Mouse (Mus musculus) forebrain, embryonic 16.5 days (tissue): ENCODE measurements at regions not wholly inside any gene's neighbourhood (a gene's known extent, or its start where the extent isn't known, plus 50 kb on each side); places are given as distances from the start of the nearest gene placed in this dataset.
A peak's percentile ranks its signal among the peaks of the same experiment; 100 is the strongest.

Experiments used
- ATAC-seq: fragments of 200-750 bp; cut with Nextera tagmentation; 2 replicates; pipeline ENCODE4 v1.8.0; 2017; ENCODE audit warnings: mild to moderate bottlenecking, moderate library complexity
- H3K27ac ChIP-seq: fragments of 300-500 bp; sonication (generic); 2 replicates; pipeline ENCODE4 v1.5.1; 2014; ENCODE audit warnings: low read length, control low read depth
- H3K27me3 ChIP-seq: fragments of 300-500 bp; sonication (generic); replicated peaks from 2 replicates; pipeline ENCODE4 v1.6.1; 2014; ENCODE audit warnings: low read length; ENCODE audit not compliant: control insufficient read depth, insufficient read depth
- H3K36me3 ChIP-seq: fragments of 300-500 bp; sonication (generic); 2 replicates; pipeline ENCODE4 v1.6.1; 2014; ENCODE audit not compliant: control insufficient read depth, insufficient read depth
- H3K4me1 ChIP-seq: fragments of 300-500 bp; sonication (generic); replicated peaks from 2 replicates; pipeline ENCODE4 v1.6.1; 2014; ENCODE audit warnings: low read length; ENCODE audit not compliant: control insufficient read depth, insufficient read depth
- H3K4me2 ChIP-seq: fragments of 300-500 bp; sonication (generic); 2 replicates; pipeline ENCODE4 v1.6.1; 2014; ENCODE audit warnings: mild to moderate bottlenecking, low read length, control low read depth
- H3K4me3 ChIP-seq: fragments of 300-500 bp; sonication (generic); replicated peaks from 2 replicates; pipeline ENCODE4 v1.5.1; 2014; ENCODE audit warnings: mild to moderate bottlenecking, low read length, control low read depth
- H3K9ac ChIP-seq: fragments of 300-500 bp; sonication (generic); replicated peaks from 2 replicates; pipeline ENCODE4 v1.6.1; 2014; ENCODE audit warnings: low read depth, low read length, control low read depth
- H3K9me3 ChIP-seq: fragments of 300-500 bp; sonication (generic); 2 replicates; pipeline ENCODE4 v1.6.1; 2016; ENCODE audit warnings: low read length; ENCODE audit not compliant: control insufficient read depth
- WGBS: fragments of 180-500 bp; shearing (Covaris S2); extraction: QIAGEN DNeasy Blood & Tissue Kit; methylation state at CpG from one replicate; pipeline ENCODE4 v1.1.7; 2014; 5-methylcytosine and 5-hydroxymethylcytosine counted together

- Histone ChIP-seq H3K4me3 (no peak overlapping the region), H3K36me3 (no peaks in the 10 kb centered on the region), H3K4me1 (no peaks in the 10 kb centered on the region), H3K27me3 (no peaks in the 10 kb centered on the region), H3K9me3 (no peaks in the 10 kb centered on the region), H3K27ac (no peak overlapping the region), H3K9ac (no peak overlapping the region), H3K4me2 (no peak overlapping the region)
- no peak for ATAC-seq
- WGBS, result 84% methylated on average over 8 of the region's 8 CpGs
Observed at GRCm38 (mm10) chr10:17431068-17431467, 291.9 kb upstream of the Cited2 start.

- no peaks in the 10 kb centered on the region for H3K9me3 ChIP-seq
Observed at GRCm38 (mm10) chr10:17434098-17434497, 288.9 kb upstream of the Cited2 start.

GRCm38 (mm10) chr10:17450240-17450639, 272.8 kb upstream of the Cited2 start:
- Histone ChIP-seq H3K36me3 (no peaks in the 10 kb centered on the region), H3K4me3 (no peak overlapping the region), H3K27me3 (no peaks in the 10 kb centered on the region), H3K27ac (no peak overlapping the region), H3K4me2 (no peak overlapping the region), H3K9ac (no peak overlapping the region), H3K4me1 (no peaks in the 10 kb centered on the region), H3K9me3 (no peaks in the 10 kb centered on the region)
- ATAC-seq, result no peak
- WGBS, result 72% methylated on average over 4 of the region's 4 CpGs

More at GRCm38 (mm10) chr10:17434098-17434497, 288.9 kb upstream of the Cited2 start:
- WGBS, result 47% methylated on average over 4 of the region's 4 CpGs
- Histone ChIP-seq H3K27ac (no peak overlapping the region), H3K4me2 (no peak overlapping the region), H3K4me3 (no peak overlapping the region), H3K4me1 (no peaks in the 10 kb centered on the region), H3K9ac (no peak overlapping the region), H3K27me3 (no peaks in the 10 kb centered on the region), H3K36me3 (no peaks in the 10 kb centered on the region)
- ATAC-seq, result no peak

GRCm38 (mm10) chr10:17470880-17471279, 252.1 kb upstream of the Cited2 start:
- Histone ChIP-seq H3K9me3 (no peaks in the 10 kb centered on the region), H3K27me3 (no peaks in the 10 kb centered on the region), H3K4me1 (no peaks in the 10 kb centered on the region), H3K4me2 (no peak overlapping the region), H3K36me3 (no peaks in the 10 kb centered on the region), H3K27ac (no peak overlapping the region), H3K4me3 (no peak overlapping the region), H3K9ac (no peak overlapping the region)
- ATAC-seq, result no peak
- 92% methylated on average over 4 of the region's 4 CpGs for whole genome bisulfite sequencing

GRCm38 (mm10) chr10:17472536-17472935, 250.5 kb upstream of the Cited2 start:
- Histone ChIP-seq H3K27ac (no peak overlapping the region), H3K4me1 (no peaks in the 10 kb centered on the region), H3K4me2 (no peak overlapping the region), H3K9me3 (no peaks in the 10 kb centered on the region), H3K36me3 (no peaks in the 10 kb centered on the region), H3K9ac (no peak overlapping the region), H3K27me3 (no peaks in the 10 kb centered on the region), H3K4me3 (no peak overlapping the region)
- 72% methylated on average over 5 of the region's 5 CpGs for WGBS
- no peak for ATAC-seq

GRCm38 (mm10) chr10:17475976-17476375, 247.0 kb upstream of the Cited2 start:
- Histone ChIP-seq H3K36me3 (no peaks in the 10 kb centered on the region), H3K27me3 (no peaks in the 10 kb centered on the region), H3K9me3 (no peaks in the 10 kb centered on the region), H3K27ac (no peak overlapping the region), H3K4me3 (no peak overlapping the region), H3K4me2 (no peak overlapping the region), H3K9ac (no peak overlapping the region), H3K4me1 (peaks cover 13% of the 10 kb centered on the region)
- no peak for ATAC-seq
- 92% methylated on average over 3 of the region's 3 CpGs for WGBS

GRCm38 (mm10) chr10:17476720-17477119, 246.3 kb upstream of the Cited2 start:
- Histone ChIP-seq H3K4me3 (no peak overlapping the region), H3K4me1 (peaks cover 13% of the 10 kb centered on the region), H3K9me3 (no peaks in the 10 kb centered on the region), H3K36me3 (no peaks in the 10 kb centered on the region), H3K27ac (no peak overlapping the region), H3K27me3 (no peaks in the 10 kb centered on the region), H3K4me2 (no peak overlapping the region), H3K9ac (no peak overlapping the region)
- ATAC-seq, result no peak
- 94% methylated on average over 6 of the region's 6 CpGs for WGBS

GRCm38 (mm10) chr10:17478761-17479632, 244.0 kb upstream of the Cited2 start:
- H3K4me1 ChIP-seq, result peaks cover 13% of the 10 kb centered on the region
- WGBS, result 6% methylated on average over 8 of the region's 8 CpGs
- peak; percentile 91 for ATAC-seq
- no peaks in the 10 kb centered on the region for H3K9me3 ChIP-seq
- H3K9ac ChIP-seq, result no peak overlapping the region; the same call in 1 of the 2 replicates
- H3K27ac ChIP-seq, result peak overlapping the region; percentile 81
- no peak overlapping the region for H3K4me3 ChIP-seq
- H3K27me3 ChIP-seq, result no peaks in the 10 kb centered on the region
- H3K4me2 ChIP-seq, result peak overlapping the region; percentile 28; the same call in 1 of the 2 replicates
- no peaks in the 10 kb centered on the region for H3K36me3 ChIP-seq

- Histone ChIP-seq H3K9ac (no peak overlapping the region), H3K36me3 (no peaks in the 10 kb centered on the region), H3K4me1 (peaks cover 13% of the 10 kb centered on the region), H3K27ac (no peak overlapping the region), H3K4me3 (no peak overlapping the region), H3K9me3 (no peaks in the 10 kb centered on the region), H3K4me2 (no peak overlapping the region), H3K27me3 (no peaks in the 10 kb centered on the region)
- no peak for ATAC-seq
- WGBS, result 80% methylated on average over 4 of the region's 4 CpGs
Observed at GRCm38 (mm10) chr10:17482751-17483150, 240.3 kb upstream of the Cited2 start.
